Mouse (Mus musculus): ENCODE measurements around the gene Dmap1. TPM values are rescaled to one million over a fixed set of nuclear protein-coding genes. Genes with fewer than 3 reads are reported as not detected.

The Dmap1 gene
- polyA plus RNA-seq, 1 experiment from 2014 or later = 78.7 TPM

- WGBS = 87% methylated on average over 3 of the region's 3 CpGs
Measured at GRCm38 (mm10) chr4:117673901-117674300, 8.2 kb downstream of the Dmap1 start.

GRCm38 (mm10) chr4:117672042-117672441, 10.0 kb downstream of the Dmap1 start:
- no peaks in the 10 kb centered on the region for H3K9me3 ChIP-seq
- no peaks in the 10 kb centered on the region for H3K27me3 ChIP-seq
- H3K36me3 ChIP-seq = peaks cover 37% of the 10 kb centered on the region
- no peaks in the 10 kb centered on the region for H3K4me1 ChIP-seq
- ATAC-seq (replicated peaks) = no peak
- no peak overlapping the region for H3K4me3 ChIP-seq
- no peak overlapping the region for H3K27ac ChIP-seq (replicated peaks)
- no peak overlapping the region for H3K9ac ChIP-seq (replicated peaks)
- WGBS = 87% methylated on average over 9 of the region's 9 CpGs
- no peak overlapping the region for H3K4me2 ChIP-seq (replicated peaks)

More at GRCm38 (mm10) chr4:117673901-117674300, 8.2 kb downstream of the Dmap1 start:
- Histone ChIP-seq H3K36me3 (peaks cover 48% of the 10 kb centered on the region), H3K27ac (replicated peaks) (no peak overlapping the region), H3K4me2 (replicated peaks) (no peak overlapping the region), H3K4me1 (no peaks in the 10 kb centered on the region), H3K4me3 (no peak overlapping the region), H3K27me3 (no peaks in the 10 kb centered on the region), H3K9ac (replicated peaks) (no peak overlapping the region), H3K9me3 (no peaks in the 10 kb centered on the region)
- ATAC-seq (replicated peaks) = no peak

GRCm38 (mm10) chr4:117669874-117670273, 12.2 kb downstream of the Dmap1 start:
- ATAC-seq (replicated peaks) = no peak
- no peaks in the 10 kb centered on the region for H3K27me3 ChIP-seq
- H3K4me3 ChIP-seq = no peak overlapping the region
- no peaks in the 10 kb centered on the region for H3K9me3 ChIP-seq
- H3K4me2 ChIP-seq (replicated peaks) = no peak overlapping the region
- H3K9ac ChIP-seq (replicated peaks) = no peak overlapping the region
- no peak overlapping the region for H3K27ac ChIP-seq (replicated peaks)
- peaks cover 10% of the 10 kb centered on the region for H3K4me1 ChIP-seq
- H3K36me3 ChIP-seq = peaks cover 20% of the 10 kb centered on the region
- 76% methylated on average over 7 of the region's 7 CpGs for WGBS

GRCm38 (mm10) chr4:117666054-117666453, 16.0 kb downstream of the Dmap1 start:
- H3K27ac ChIP-seq (replicated peaks) = no peak overlapping the region
- ATAC-seq (replicated peaks) = no peak; the same call in 1 of the 2 replicates
- no peak overlapping the region for H3K4me2 ChIP-seq (replicated peaks)
- H3K9me3 ChIP-seq = no peaks in the 10 kb centered on the region
- no peaks in the 10 kb centered on the region for H3K36me3 ChIP-seq
- H3K27me3 ChIP-seq = no peaks in the 10 kb centered on the region
- 58% methylated on average over 8 of the region's 8 CpGs for WGBS
- H3K9ac ChIP-seq (replicated peaks) = no peak overlapping the region
- peaks cover 10% of the 10 kb centered on the region for H3K4me1 ChIP-seq
- H3K4me3 ChIP-seq = no peak overlapping the region

- peaks cover 10% of the 10 kb centered on the region for H3K4me1 ChIP-seq
- H3K4me2 ChIP-seq (replicated peaks) = no peak overlapping the region
- H3K36me3 ChIP-seq = no peaks in the 10 kb centered on the region
- peak; percentile 67 for ATAC-seq (replicated peaks)
- no peaks in the 10 kb centered on the region for H3K27me3 ChIP-seq
- no peak overlapping the region for H3K9ac ChIP-seq (replicated peaks)
- H3K27ac ChIP-seq (replicated peaks) = no peak overlapping the region
- no peaks in the 10 kb centered on the region for H3K9me3 ChIP-seq
- no peak overlapping the region for H3K4me3 ChIP-seq
- 43% methylated on average over 7 of the region's 7 CpGs for WGBS
Measured at GRCm38 (mm10) chr4:117665531-117665930, 16.5 kb downstream of the Dmap1 start.

- Histone ChIP-seq H3K27me3 (no peaks in the 10 kb centered on the region), H3K27ac (replicated peaks) (no peak overlapping the region), H3K4me1 (peaks cover 10% of the 10 kb centered on the region), H3K36me3 (no peaks in the 10 kb centered on the region), H3K4me2 (replicated peaks) (no peak overlapping the region), H3K4me3 (no peak overlapping the region), H3K9me3 (no peaks in the 10 kb centered on the region), H3K9ac (replicated peaks) (no peak overlapping the region)
- 80% methylated on average over 10 of the region's 10 CpGs for WGBS
- no peak for ATAC-seq (replicated peaks)
Measured at GRCm38 (mm10) chr4:117664411-117665137, 17.5 kb downstream of the Dmap1 start.

GRCm38 (mm10) chr4:117660001-117660400, 22.1 kb downstream of the Dmap1 start:
- Histone ChIP-seq H3K4me3 (no peak overlapping the region), H3K9ac (replicated peaks) (no peak overlapping the region), H3K27ac (replicated peaks) (no peak overlapping the region), H3K4me1 (peaks cover 36% of the 10 kb centered on the region), H3K27me3 (no peaks in the 10 kb centered on the region), H3K4me2 (replicated peaks) (no peak overlapping the region), H3K36me3 (no peaks in the 10 kb centered on the region), H3K9me3 (no peaks in the 10 kb centered on the region)
- 91% methylated on average over 5 of the region's 5 CpGs for WGBS
- no peak for ATAC-seq (replicated peaks)

GRCm38 (mm10) chr4:117658582-117659444, 23.3 kb downstream of the Dmap1 start:
- H3K36me3 ChIP-seq = no peaks in the 10 kb centered on the region
- H3K4me3 ChIP-seq = no peak overlapping the region
- H3K4me1 ChIP-seq = peaks cover 48% of the 10 kb centered on the region
- H3K27me3 ChIP-seq = no peaks in the 10 kb centered on the region
- peak overlapping the region; percentile 82 for H3K27ac ChIP-seq (replicated peaks)
- no peak overlapping the region for H3K4me2 ChIP-seq (replicated peaks)
- 62% methylated on average over 14 of the region's 14 CpGs for WGBS
- ATAC-seq (replicated peaks) = no peak
- H3K9me3 ChIP-seq = no peaks in the 10 kb centered on the region
- H3K9ac ChIP-seq (replicated peaks) = no peak overlapping the region

- Histone ChIP-seq H3K4me1 (peaks cover 52% of the 10 kb centered on the region), H3K9me3 (no peaks in the 10 kb centered on the region), H3K36me3 (no peaks in the 10 kb centered on the region), H3K4me2 (replicated peaks) (no peak overlapping the region), H3K9ac (replicated peaks) (no peak overlapping the region), H3K27ac (replicated peaks) (peak overlapping the region; percentile 82), H3K27me3 (no peaks in the 10 kb centered on the region), H3K4me3 (no peak overlapping the region)
- peak; percentile 69 for ATAC-seq (replicated peaks)
- WGBS = 22% methylated on average over 4 of the region's 4 CpGs
Measured at GRCm38 (mm10) chr4:117657646-117658045, 24.4 kb downstream of the Dmap1 start.

- Histone ChIP-seq H3K9ac (replicated peaks) (no peak overlapping the region), H3K27ac (replicated peaks) (peak overlapping the region; percentile 82), H3K4me2 (replicated peaks) (no peak overlapping the region), H3K36me3 (no peaks in the 10 kb centered on the region), H3K27me3 (no peaks in the 10 kb centered on the region), H3K4me1 (peaks cover 55% of the 10 kb centered on the region), H3K4me3 (no peak overlapping the region), H3K9me3 (no peaks in the 10 kb centered on the region)
- peak; percentile 33; the same call in 1 of the 2 replicates for ATAC-seq (replicated peaks)
- WGBS = 10% methylated on average over 6 of the region's 6 CpGs
Measured at GRCm38 (mm10) chr4:117656961-117657360, 25.1 kb downstream of the Dmap1 start.

- 31% methylated on average over 5 of the region's 5 CpGs for WGBS
- no peaks in the 10 kb centered on the region for H3K9me3 ChIP-seq
- peak overlapping the region; percentile 54 for H3K27ac ChIP-seq (replicated peaks)
- H3K4me2 ChIP-seq (replicated peaks) = no peak overlapping the region
- no peak overlapping the region for H3K4me3 ChIP-seq
- ATAC-seq (replicated peaks) = no peak
- peaks cover 61% of the 10 kb centered on the region for H3K4me1 ChIP-seq
- H3K9ac ChIP-seq (replicated peaks) = no peak overlapping the region
- no peaks in the 10 kb centered on the region for H3K27me3 ChIP-seq
- no peaks in the 10 kb centered on the region for H3K36me3 ChIP-seq
Measured at GRCm38 (mm10) chr4:117655500-117655863, 26.6 kb downstream of the Dmap1 start.

- 42% methylated on average over 9 of the region's 9 CpGs for WGBS
- H3K36me3 ChIP-seq = no peaks in the 10 kb centered on the region
- H3K4me3 ChIP-seq = no peak overlapping the region
- no peaks in the 10 kb centered on the region for H3K27me3 ChIP-seq
- H3K4me1 ChIP-seq = peaks cover 63% of the 10 kb centered on the region
- no peak overlapping the region for H3K9ac ChIP-seq (replicated peaks)
- ATAC-seq (replicated peaks) = no peak
- H3K27ac ChIP-seq (replicated peaks) = peak overlapping the region; percentile 54
- no peaks in the 10 kb centered on the region for H3K9me3 ChIP-seq
- H3K4me2 ChIP-seq (replicated peaks) = no peak overlapping the region
Measured at GRCm38 (mm10) chr4:117654703-117655499, 27.2 kb downstream of the Dmap1 start.
